Comparison of ENCODE assay signal across 22 mouse cellular contexts in the genomic region with DNA sequence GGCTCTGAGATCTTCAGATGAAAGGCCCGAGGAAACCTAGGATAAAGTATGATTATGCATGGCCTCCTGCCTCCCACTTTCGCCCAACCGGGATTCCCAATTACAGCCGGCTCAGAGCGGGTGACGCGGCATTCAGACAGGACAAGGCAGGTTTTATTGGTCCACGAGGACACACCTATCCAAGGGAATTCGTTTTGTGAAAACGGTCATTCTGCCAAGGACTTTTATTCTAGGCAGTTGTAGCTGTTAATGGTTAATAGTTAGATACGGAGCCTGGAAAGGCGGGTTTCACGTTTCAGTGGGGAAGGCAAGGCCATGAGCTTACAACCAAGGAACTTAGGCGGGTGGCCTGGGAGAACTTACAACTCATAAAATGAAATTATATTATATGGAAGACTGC. TPM values are rescaled to one million over a fixed set of nuclear protein-coding genes. Genes with fewer than 3 reads are reported as not detected.
A peak's percentile ranks its signal among the peaks of the same experiment; 100 is the strongest.
DNase-seq lines count a peak whose midpoint lies in the region; ATAC-seq and TF ChIP-seq lines count a peak whose summit lies in the region.
"Had no signal": no experiment of that assay in that cellular context is flagged by ENCODE, and none has a peak within 500 bp of the region (broad histone marks: within the 10 kb centered on the region; RNA-seq: fewer than 3 reads in every experiment).

No protein-coding gene starts in this region.

- WGBS in limb, embryonic 11.5 days: 46% methylated on average over 14 of the region's 14 CpGs
- 69% methylated on average over 14 of the region's 14 CpGs for WGBS in limb, embryonic 10.5 days
- WGBS in intestine, postnatal 0 days: 27% methylated on average over 14 of the region's 14 CpGs
- 49% methylated on average over 14 of the region's 14 CpGs for WGBS in stomach, embryonic 16.5 days
- 69% methylated on average over 14 of the region's 14 CpGs for WGBS in hindbrain, embryonic 16.5 days

- no peak overlapping the region for H3K4me2 ChIP-seq in limb, embryonic 11.5 days (ENCODE audit: low read depth, severe bottlenecking)
- peak overlapping the region; percentile 35 for H3K4me2 ChIP-seq in intestine, postnatal 0 days (replicated peaks; ENCODE audit: low read depth)
- no peak overlapping the region for H3K4me2 ChIP-seq in stomach, embryonic 16.5 days (ENCODE audit: low read depth, low read length)
- H3K4me2 ChIP-seq in hindbrain, embryonic 16.5 days (ENCODE audit: low read length): no peak overlapping the region
- H3K4me2 ChIP-seq: hindbrain, embryonic 14.5 days; neural tube, embryonic 15.5 days had no signal

- no peaks in the 10 kb centered on the region for H3K27me3 ChIP-seq in limb, embryonic 11.5 days (ENCODE audit: control insufficient read depth, insufficient read depth, low read length)
- no peaks in the 10 kb centered on the region for H3K27me3 ChIP-seq in limb, embryonic 10.5 days (ENCODE audit: low read depth, poor library complexity, severe bottlenecking)
- no peaks in the 10 kb centered on the region for H3K27me3 ChIP-seq in intestine, postnatal 0 days (replicated peaks; ENCODE audit: control insufficient read depth, insufficient read depth, low read length)
- no peaks in the 10 kb centered on the region for H3K27me3 ChIP-seq in stomach, embryonic 16.5 days (ENCODE audit: control insufficient read depth, insufficient read depth, low read length)
- H3K27me3 ChIP-seq in hindbrain, embryonic 16.5 days (replicated peaks; ENCODE audit: control insufficient read depth, insufficient read depth, low read length): no peaks in the 10 kb centered on the region
- H3K27me3 ChIP-seq: neural tube, embryonic 15.5 days had no signal

- DNase-seq in limb, embryonic 11.5 days (ENCODE audit: low spot score): peak; percentile 31
- DNase-seq in limb, embryonic 10.5 days (ENCODE audit: low spot score): no peak
- peak; percentile 24 for DNase-seq in kidney, postnatal 10 days
- DNase-seq in gastrocnemius, adult 8-10 months (ENCODE audit: low spot score in 2 of 2): no peak
- no peak for DNase-seq in adrenal gland, postnatal 14 days
- DNase-seq: adrenal gland, postnatal 10 days; cerebellum, postnatal 14 days; heart, postnatal 10 days; layer of hippocampus, adult 9-11 months; liver, postnatal 0 days; retina, postnatal 1 day; thymus, adult 2 months had no signal

- H3K9ac ChIP-seq in limb, embryonic 11.5 days (ENCODE audit: low read length): no peak overlapping the region
- H3K9ac ChIP-seq in intestine, postnatal 0 days (ENCODE audit: low read depth, low read length): no peak overlapping the region
- no peak overlapping the region for H3K9ac ChIP-seq in stomach, embryonic 16.5 days (ENCODE audit: low read length)
- H3K9ac ChIP-seq in hindbrain, embryonic 16.5 days (ENCODE audit: low read depth, low read length): no peak overlapping the region
- H3K9ac ChIP-seq: hindbrain, embryonic 14.5 days; liver, postnatal 0 days; neural tube, embryonic 15.5 days had no signal

- H3K27ac ChIP-seq in limb, embryonic 11.5 days (replicated peaks; ENCODE audit: low read depth, low read length): no peak overlapping the region
- H3K27ac ChIP-seq in limb, embryonic 10.5 days: no peak overlapping the region
- no peak overlapping the region for H3K27ac ChIP-seq in intestine, postnatal 0 days (ENCODE audit: low read depth, low read length)
- H3K27ac ChIP-seq in stomach, embryonic 16.5 days (ENCODE audit: low read length): no peak overlapping the region
- no peak overlapping the region for H3K27ac ChIP-seq in hindbrain, embryonic 16.5 days (ENCODE audit: low read depth, low read length)
- H3K27ac ChIP-seq: hindbrain, embryonic 14.5 days; midbrain, embryonic 10.5 days; neural tube, embryonic 15.5 days had no signal

- no peak for TF ChIP-seq CTCF in intestine, postnatal 0 days (IDR thresholded peaks at IDR 0.05; ENCODE audit: low read depth)

- H3K4me1 ChIP-seq in limb, embryonic 11.5 days (ENCODE audit: control insufficient read depth, insufficient read depth, low read length): no peaks in the 10 kb centered on the region
- H3K4me1 ChIP-seq in limb, embryonic 10.5 days: peaks cover 6% of the 10 kb centered on the region; the same call in 1 of the 2 replicates
- H3K4me1 ChIP-seq in intestine, postnatal 0 days (replicated peaks; ENCODE audit: control insufficient read depth, insufficient read depth, low read length): no peaks in the 10 kb centered on the region
- no peaks in the 10 kb centered on the region for H3K4me1 ChIP-seq in stomach, embryonic 16.5 days (ENCODE audit: control insufficient read depth, insufficient read depth, low read length)
- H3K4me1 ChIP-seq in hindbrain, embryonic 16.5 days (ENCODE audit: control insufficient read depth, insufficient read depth, low read depth, low read length): no peaks in the 10 kb centered on the region
- H3K4me1 ChIP-seq: midbrain, embryonic 10.5 days; neural tube, embryonic 15.5 days had no signal

- ATAC-seq in limb, embryonic 11.5 days (ENCODE audit: insufficient number of reproducible peaks, low FRiP score, low TSS enrichment, low read depth): 0 out of 2 replicates have a peak, but pooled peaks have one; percentile 26
- ATAC-seq in intestine, postnatal 0 days: peak; percentile 78
- peak; percentile 85 for ATAC-seq in stomach, embryonic 16.5 days (ENCODE audit: insufficient read depth, low FRiP score)
- no peak for ATAC-seq in hindbrain, embryonic 16.5 days
- ATAC-seq: liver, postnatal 0 days had no signal

- no peaks in the 10 kb centered on the region for H3K36me3 ChIP-seq in limb, embryonic 11.5 days (ENCODE audit: control insufficient read depth, insufficient read depth, low read length)
- no peaks in the 10 kb centered on the region for H3K36me3 ChIP-seq in limb, embryonic 10.5 days
- no peaks in the 10 kb centered on the region for H3K36me3 ChIP-seq in intestine, postnatal 0 days (ENCODE audit: control insufficient read depth, insufficient read depth)
- no peaks in the 10 kb centered on the region for H3K36me3 ChIP-seq in stomach, embryonic 16.5 days (ENCODE audit: control insufficient read depth, insufficient read depth, low read length)
- H3K36me3 ChIP-seq in hindbrain, embryonic 16.5 days (ENCODE audit: control insufficient read depth, insufficient read depth, low read length): no peaks in the 10 kb centered on the region
- H3K36me3 ChIP-seq: midbrain, embryonic 10.5 days; neural tube, embryonic 15.5 days had no signal

- no peaks in the 10 kb centered on the region for H3K9me3 ChIP-seq in limb, embryonic 11.5 days (ENCODE audit: control insufficient read depth, low read length)
- H3K9me3 ChIP-seq in limb, embryonic 10.5 days (replicated peaks): 0 out of 2 replicates have a peak, but pooled peaks cover 4% of the 10 kb centered on the region
- H3K9me3 ChIP-seq in intestine, postnatal 0 days (ENCODE audit: control insufficient read depth): no peaks in the 10 kb centered on the region
- H3K9me3 ChIP-seq in stomach, embryonic 16.5 days (replicated peaks; ENCODE audit: control insufficient read depth, low read length): no peaks in the 10 kb centered on the region; the same call in 1 of the 2 replicates
- peaks cover 11% of the 10 kb centered on the region for H3K9me3 ChIP-seq in hindbrain, embryonic 16.5 days (ENCODE audit: control insufficient read depth, low read length)

- H3K4me3 ChIP-seq in limb, embryonic 11.5 days (ENCODE audit: low read depth, low read length): no peak overlapping the region
- no peak overlapping the region for H3K4me3 ChIP-seq in limb, embryonic 10.5 days
- no peak overlapping the region for H3K4me3 ChIP-seq in intestine, postnatal 0 days (ENCODE audit: low read depth, low read length)
- no peak overlapping the region for H3K4me3 ChIP-seq in stomach, embryonic 16.5 days (replicated peaks; ENCODE audit: low read length)
- no peak overlapping the region for H3K4me3 ChIP-seq in hindbrain, embryonic 16.5 days (ENCODE audit: low read length)
- H3K4me3 ChIP-seq: midbrain, embryonic 10.5 days; neural tube, embryonic 15.5 days had no signal

RNA-seq across cellular contexts. Expression of gene Gm9376, which starts 16.2 kb away (rescaled TPM):
- polyA plus RNA-seq in limb, embryonic 11.5 days (2014; fragmentation: Nextera tagmentation; extraction: Ambion mirVana): not detected in 2 replicates
- polyA plus RNA-seq in limb, embryonic 10.5 days (2016; fragmentation: Nextera tagmentation; extraction: Ambion mirVana): not detected in 2 replicates
- not detected in 2 replicates for polyA plus RNA-seq in intestine, postnatal 0 days (2015; fragmentation: Nextera tagmentation; extraction: Ambion mirVana)
- not detected in 2 replicates for polyA plus RNA-seq in stomach, embryonic 16.5 days (2015; fragmentation: Nextera tagmentation; extraction: Ambion mirVana)
- not detected for total RNA-seq in gastrocnemius, adult 8-10 months (2022)
- not detected in 2 replicates for polyA plus RNA-seq in hindbrain, embryonic 16.5 days (2015; fragmentation: Nextera tagmentation; extraction: Ambion mirVana)
- not detected in 2 replicates for total RNA-seq in adrenal gland, postnatal 14 days (2021)
- total RNA-seq: adrenal gland, postnatal 10 days; granulocyte monocyte progenitor cell, adult 5-6 weeks; heart, postnatal 10 days; left cerebral cortex, postnatal 25 days had no signal
- polyA plus RNA-seq: embryonic facial prominence, embryonic 11.5 days; hindbrain, embryonic 14.5 days; liver, postnatal 0 days; midbrain, embryonic 10.5 days; neural tube, embryonic 15.5 days; small intestine, adult 2 months; thymus, adult 2 months had no signal

RNA-seq across cellular contexts. Expression of gene Sox21, which starts 46.1 kb away (rescaled TPM):
- 0.11 and 0.13 TPM in 2 replicates for polyA plus RNA-seq in limb, embryonic 11.5 days (2014; fragmentation: Nextera tagmentation; extraction: Ambion mirVana)
- 0.08 and 0.13 TPM in 2 replicates for polyA plus RNA-seq in limb, embryonic 10.5 days (2016; fragmentation: Nextera tagmentation; extraction: Ambion mirVana)
- polyA plus RNA-seq in intestine, postnatal 0 days (2015; fragmentation: Nextera tagmentation; extraction: Ambion mirVana): 0.07 and 0.13 TPM in 2 replicates
- polyA plus RNA-seq in stomach, embryonic 16.5 days (2015; fragmentation: Nextera tagmentation; extraction: Ambion mirVana): 3.2 and 3.7 TPM in 2 replicates
- total RNA-seq in gastrocnemius, adult 8-10 months (2022): not detected
- polyA plus RNA-seq in hindbrain, embryonic 16.5 days (2015; fragmentation: Nextera tagmentation; extraction: Ambion mirVana): 2.2 and 3.6 TPM in 2 replicates
- total RNA-seq in adrenal gland, postnatal 14 days (2021): not detected in 2 replicates
- total RNA-seq: adrenal gland, postnatal 10 days; granulocyte monocyte progenitor cell, adult 5-6 weeks; heart, postnatal 10 days had no signal
- polyA plus RNA-seq: liver, postnatal 0 days had no signal

Comparison
In these comparisons a context has a peak if more than half of its experiments do, and no peak if none do; other contexts are left out.
1. DNase-seq: peak in limb, embryonic 11.5 days (single experiment) and kidney, postnatal 10 days (single experiment); none in limb, embryonic 10.5 days (single experiment), gastrocnemius, adult 8-10 months (0 of 2) and adrenal gland, postnatal 14 days (single experiment).